Mouse (Mus musculus): ENCODE data around the gene Map2k6. TPM values are rescaled to one million over a fixed set of nuclear protein-coding genes. Genes with fewer than 3 reads are reported as not detected.

The Map2k6 gene
- polyA plus RNA-seq, 1 experiment from 2014 or later, result 21.2 TPM

DNA sequence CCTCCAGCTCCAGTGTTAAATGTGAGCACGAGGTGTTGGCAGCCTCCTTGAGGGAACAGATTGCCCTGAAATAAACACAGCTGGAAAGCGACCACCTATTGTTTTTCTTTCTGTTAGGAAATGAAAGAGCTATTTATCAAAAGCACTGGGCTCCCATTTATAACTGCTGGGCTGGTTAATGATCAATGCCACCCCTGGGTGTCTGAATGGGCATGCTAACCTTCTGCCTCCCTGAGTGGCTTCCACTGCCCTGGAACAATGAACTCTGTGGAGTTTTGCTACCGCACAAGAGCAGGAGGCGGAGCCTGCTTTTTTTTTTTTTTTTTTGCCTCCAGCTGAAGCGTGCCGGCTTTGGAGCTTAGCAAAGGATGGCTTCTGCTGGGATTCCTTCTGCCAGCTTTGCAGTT is 80.1 kb downstream of the Map2k6 start:
- peak; percentile 50; the same call in 1 of the 2 replicates for ATAC-seq (ENCODE audit: borderline replicate concordance, extremely low read depth, low FRiP score, low TSS enrichment)
- H3K4me3 ChIP-seq, result peak overlapping the region; percentile 17

GRCm38 (mm10) chr11:110481406-110481805 is 82.5 kb downstream of the Map2k6 start:
- no peak for ATAC-seq (ENCODE audit: borderline replicate concordance, extremely low read depth, low FRiP score, low TSS enrichment)
- peaks cover 34% of the 10 kb centered on the region for H3K4me1 ChIP-seq
- no peak overlapping the region for H3K4me3 ChIP-seq
- no peak overlapping the region for H3K9ac ChIP-seq
- 69% methylated on average over 2 of the region's 2 CpGs for WGBS
- H3K27ac ChIP-seq, result no peak overlapping the region
- no peaks in the 10 kb centered on the region for H3K9me3 ChIP-seq
- no peak overlapping the region for H3K4me2 ChIP-seq
- no peaks in the 10 kb centered on the region for H3K27me3 ChIP-seq
- no peaks in the 10 kb centered on the region for H3K36me3 ChIP-seq

More for the DNA sequence above, 80.1 kb downstream of the Map2k6 start:
- H3K9me3 ChIP-seq, result no peaks in the 10 kb centered on the region
- H3K9ac ChIP-seq, result no peak overlapping the region
- H3K27me3 ChIP-seq, result no peaks in the 10 kb centered on the region
- peaks cover 34% of the 10 kb centered on the region for H3K4me1 ChIP-seq
- WGBS, result 0% methylated on average over 5 of the region's 6 CpGs
- peak overlapping the region; percentile 5; the same call in 1 of the 2 replicates for H3K27ac ChIP-seq
- no peaks in the 10 kb centered on the region for H3K36me3 ChIP-seq
- H3K4me2 ChIP-seq, result peak overlapping the region; percentile 48

DNA sequence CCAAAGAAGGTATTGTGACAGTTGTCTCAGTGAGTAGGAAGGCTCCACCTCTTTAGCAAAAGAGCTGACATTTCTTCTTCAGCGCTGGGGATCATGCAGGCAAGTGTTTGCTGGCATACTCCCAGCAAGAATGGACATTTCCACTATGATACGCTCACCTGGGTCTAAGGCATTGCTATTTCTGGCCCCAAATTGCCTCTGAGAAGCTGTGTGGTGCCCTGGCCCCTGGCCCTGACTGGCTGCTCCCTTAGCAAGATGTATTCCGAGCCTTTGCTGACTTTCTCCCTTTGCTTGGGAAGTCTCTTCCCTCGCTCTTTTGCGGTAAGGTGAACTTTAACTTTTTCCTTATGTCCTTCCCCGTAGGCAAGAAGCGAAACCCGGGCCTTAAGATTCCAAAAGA is 83.3 kb downstream of the Map2k6 start:
- Histone ChIP-seq H3K36me3 (no peaks in the 10 kb centered on the region), H3K27ac (no peak overlapping the region), H3K9ac (no peak overlapping the region), H3K4me3 (no peak overlapping the region), H3K27me3 (no peaks in the 10 kb centered on the region), H3K4me2 (no peak overlapping the region), H3K9me3 (no peaks in the 10 kb centered on the region), H3K4me1 (peaks cover 28% of the 10 kb centered on the region)
- ATAC-seq (ENCODE audit: borderline replicate concordance, extremely low read depth, low FRiP score, low TSS enrichment), result no peak
- WGBS, result 91% methylated on average over 8 of the region's 8 CpGs

DNA sequence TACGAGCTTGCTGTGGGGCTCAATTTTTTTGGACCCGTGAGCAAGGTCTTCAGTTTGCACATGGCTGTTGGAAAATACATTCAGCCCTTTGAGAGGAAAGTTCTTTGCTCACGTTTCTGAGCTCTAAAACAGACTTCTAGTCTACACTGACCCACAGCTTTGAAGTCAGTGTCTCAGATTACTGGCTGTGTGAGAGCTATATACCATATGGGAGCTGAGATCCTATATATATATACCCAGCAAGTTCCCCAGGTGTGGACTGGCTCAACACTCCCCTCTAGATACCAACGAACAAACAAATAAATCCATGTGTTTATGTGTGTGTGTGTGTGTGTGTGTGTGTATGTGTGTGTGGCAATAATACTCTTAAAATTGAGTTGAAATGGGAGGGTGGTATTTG is 83.7 kb downstream of the Map2k6 start:
- no peak for ATAC-seq (ENCODE audit: borderline replicate concordance, extremely low read depth, low FRiP score, low TSS enrichment)
- Histone ChIP-seq H3K27ac (no peak overlapping the region), H3K9ac (no peak overlapping the region)

GRCm38 (mm10) chr11:110483165-110483564 is 84.2 kb downstream of the Map2k6 start:
- no peak for ATAC-seq (ENCODE audit: borderline replicate concordance, extremely low read depth, low FRiP score, low TSS enrichment)
- H3K27me3 ChIP-seq, result no peaks in the 10 kb centered on the region
- no peak overlapping the region for H3K4me2 ChIP-seq
- H3K36me3 ChIP-seq, result no peaks in the 10 kb centered on the region
- H3K9me3 ChIP-seq, result no peaks in the 10 kb centered on the region
- WGBS, result 30% methylated on average over 6 of the region's 6 CpGs
- no peak overlapping the region for H3K9ac ChIP-seq
- H3K27ac ChIP-seq, result no peak overlapping the region
- peaks cover 18% of the 10 kb centered on the region for H3K4me1 ChIP-seq
- no peak overlapping the region for H3K4me3 ChIP-seq

More for the DNA sequence above, 83.7 kb downstream of the Map2k6 start:
- Histone ChIP-seq H3K27me3 (no peaks in the 10 kb centered on the region), H3K4me2 (no peak overlapping the region), H3K9me3 (no peaks in the 10 kb centered on the region), H3K4me1 (peaks cover 23% of the 10 kb centered on the region), H3K36me3 (no peaks in the 10 kb centered on the region), H3K4me3 (no peak overlapping the region)
- 71% methylated on average over 4 of the region's 4 CpGs for WGBS

DNA sequence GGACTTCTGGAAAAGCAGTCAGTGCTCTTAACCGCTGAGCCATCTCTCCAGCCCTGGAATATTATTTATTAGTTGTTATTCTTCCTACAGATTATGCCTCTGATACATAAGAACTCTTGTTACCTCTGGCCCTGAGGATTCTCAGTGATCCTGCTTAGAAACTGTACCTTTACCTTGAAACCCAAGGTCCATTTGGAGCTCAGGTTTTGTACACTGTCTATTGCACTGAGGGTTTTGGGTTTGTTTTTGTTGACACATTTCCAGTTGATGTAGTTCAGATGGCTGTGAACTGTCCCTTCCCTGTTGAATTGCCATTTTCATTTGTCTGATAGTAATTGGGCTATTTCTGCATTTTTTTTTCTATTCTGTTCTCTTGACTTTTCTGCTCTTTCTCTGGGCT is 85.5 kb downstream of the Map2k6 start:
- WGBS, result 100% methylated on average over 1 of the region's 1 CpGs
- Histone ChIP-seq H3K27ac (no peak overlapping the region), H3K27me3 (no peaks in the 10 kb centered on the region), H3K36me3 (no peaks in the 10 kb centered on the region), H3K4me1 (peaks cover 9% of the 10 kb centered on the region), H3K9ac (no peak overlapping the region), H3K4me2 (no peak overlapping the region), H3K9me3 (no peaks in the 10 kb centered on the region), H3K4me3 (no peak overlapping the region)
- no peak for ATAC-seq (ENCODE audit: borderline replicate concordance, extremely low read depth, low FRiP score, low TSS enrichment)

- Histone ChIP-seq H3K9me3 (no peaks in the 10 kb centered on the region), H3K4me1 (peaks cover 3% of the 10 kb centered on the region; the same call in 1 of the 2 replicates), H3K36me3 (no peaks in the 10 kb centered on the region), H3K27ac (no peak overlapping the region), H3K27me3 (no peaks in the 10 kb centered on the region), H3K4me2 (no peak overlapping the region), H3K9ac (no peak overlapping the region), H3K4me3 (no peak overlapping the region)
- no peak for ATAC-seq (ENCODE audit: borderline replicate concordance, extremely low read depth, low FRiP score, low TSS enrichment)
- WGBS, result 80% methylated on average over 6 of the region's 6 CpGs
Observed at GRCm38 (mm10) chr11:110485081-110485480, 86.2 kb downstream of the Map2k6 start.

DNA sequence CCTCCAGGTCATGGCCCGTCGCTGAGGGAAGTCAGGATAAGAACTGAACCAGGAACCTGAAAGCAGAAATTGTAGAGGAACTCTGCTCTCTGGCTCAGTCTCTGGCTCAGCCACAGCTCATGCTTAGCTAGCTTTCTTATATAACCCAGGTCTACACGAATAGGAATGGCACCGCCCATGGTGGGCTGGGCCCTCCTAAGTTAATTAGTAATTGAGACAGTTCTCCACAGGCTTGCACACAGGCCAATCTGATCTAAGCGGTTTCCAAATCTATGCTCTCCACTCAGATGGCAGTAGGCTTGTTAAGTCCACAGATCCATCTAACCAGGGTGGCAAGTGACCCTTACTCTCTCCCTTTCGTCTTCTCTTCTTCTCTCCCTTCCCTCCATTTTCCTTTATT is 88.9 kb downstream of the Map2k6 start:
- WGBS, result 86% methylated on average over 6 of the region's 6 CpGs
- peaks cover 11% of the 10 kb centered on the region for H3K36me3 ChIP-seq
- H3K27ac ChIP-seq, result no peak overlapping the region
- no peaks in the 10 kb centered on the region; the same call in 1 of the 2 replicates for H3K9me3 ChIP-seq
- H3K9ac ChIP-seq, result no peak overlapping the region
- no peaks in the 10 kb centered on the region for H3K4me1 ChIP-seq
- no peak overlapping the region for H3K4me3 ChIP-seq
- H3K4me2 ChIP-seq, result no peak overlapping the region
- H3K27me3 ChIP-seq, result no peaks in the 10 kb centered on the region
- ATAC-seq (ENCODE audit: borderline replicate concordance, extremely low read depth, low FRiP score, low TSS enrichment), result no peak

- H3K4me2 ChIP-seq, result no peak overlapping the region
- no peak overlapping the region for H3K27ac ChIP-seq
- H3K4me1 ChIP-seq, result no peaks in the 10 kb centered on the region
- H3K9me3 ChIP-seq, result no peaks in the 10 kb centered on the region; the same call in 1 of the 2 replicates
- H3K9ac ChIP-seq, result no peak overlapping the region
- peaks cover 16% of the 10 kb centered on the region for H3K36me3 ChIP-seq
- no peaks in the 10 kb centered on the region for H3K27me3 ChIP-seq
- no peak for ATAC-seq (ENCODE audit: borderline replicate concordance, extremely low read depth, low FRiP score, low TSS enrichment)
- no peak overlapping the region for H3K4me3 ChIP-seq
- WGBS, result 91% methylated on average over 7 of the region's 7 CpGs
Observed at GRCm38 (mm10) chr11:110488301-110488700, 89.4 kb downstream of the Map2k6 start.

- H3K9ac ChIP-seq, result no peak overlapping the region
- H3K9me3 ChIP-seq, result no peaks in the 10 kb centered on the region; the same call in 1 of the 2 replicates
- no peak overlapping the region for H3K27ac ChIP-seq
- no peak overlapping the region for H3K4me2 ChIP-seq
- H3K36me3 ChIP-seq, result peaks cover 41% of the 10 kb centered on the region
- 0 out of 2 replicates have a peak, but pooled peaks cover 6% of the 10 kb centered on the region for H3K4me1 ChIP-seq
- H3K4me3 ChIP-seq, result no peak overlapping the region
- H3K27me3 ChIP-seq, result no peaks in the 10 kb centered on the region
- no peak for ATAC-seq (ENCODE audit: borderline replicate concordance, extremely low read depth, low FRiP score, low TSS enrichment)
- 75% methylated on average over 4 of the region's 4 CpGs for WGBS
Observed at GRCm38 (mm10) chr11:110495323-110496060, 96.6 kb downstream of the Map2k6 start.

DNA sequence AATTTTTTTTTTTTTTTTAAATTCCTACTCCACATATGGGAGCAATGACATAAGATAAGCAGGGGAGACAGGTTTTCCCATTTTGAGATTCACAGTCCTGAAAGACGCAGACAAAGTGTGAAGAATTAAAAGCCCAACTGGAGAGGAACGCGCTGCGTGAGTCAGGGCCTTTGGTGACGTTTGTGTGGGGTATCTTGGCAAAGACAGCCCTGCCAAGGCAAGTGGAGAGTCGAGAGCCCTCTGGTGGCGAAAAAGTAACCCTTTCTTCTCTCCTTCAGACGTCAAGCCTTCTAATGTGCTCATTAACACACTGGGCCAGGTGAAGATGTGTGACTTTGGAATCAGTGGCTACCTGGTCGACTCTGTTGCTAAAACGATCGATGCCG is 97.1 kb downstream of the Map2k6 start:
- 50% methylated on average over 12 of the region's 12 CpGs for WGBS
- Histone ChIP-seq H3K27ac (no peak overlapping the region), H3K9me3 (no peaks in the 10 kb centered on the region; the same call in 1 of the 2 replicates), H3K4me3 (no peak overlapping the region), H3K36me3 (peaks cover 45% of the 10 kb centered on the region), H3K9ac (no peak overlapping the region), H3K4me1 (0 out of 2 replicates have a peak, but pooled peaks cover 6% of the 10 kb centered on the region), H3K4me2 (no peak overlapping the region), H3K27me3 (no peaks in the 10 kb centered on the region)
- no peak for ATAC-seq (ENCODE audit: borderline replicate concordance, extremely low read depth, low FRiP score, low TSS enrichment)

GRCm38 (mm10) chr11:110497743-110498142 is 98.8 kb downstream of the Map2k6 start:
- H3K4me2 ChIP-seq, result no peak overlapping the region
- no peak for ATAC-seq (ENCODE audit: borderline replicate concordance, extremely low read depth, low FRiP score, low TSS enrichment)
- peaks cover 34% of the 10 kb centered on the region for H3K36me3 ChIP-seq
- no peaks in the 10 kb centered on the region for H3K9me3 ChIP-seq
- H3K4me1 ChIP-seq, result 0 out of 2 replicates have a peak, but pooled peaks cover 6% of the 10 kb centered on the region
- H3K27ac ChIP-seq, result no peak overlapping the region
- no peak overlapping the region for H3K4me3 ChIP-seq
- no peaks in the 10 kb centered on the region for H3K27me3 ChIP-seq
- WGBS, result 90% methylated on average over 8 of the region's 8 CpGs
- no peak overlapping the region for H3K9ac ChIP-seq

Measured in lung, embryonic 15.5 days (tissue).